Mouse (Mus musculus): ENCODE measurements around the gene Kdf1. TPM values are rescaled to one million over a fixed set of nuclear protein-coding genes. Genes with fewer than 3 reads are reported as not detected.

Kdf1 gene
- polyA plus RNA-seq, 1 experiment, result not detected

- TF ChIP-seq TAL1 (IDR thresholded peaks at IDR 0.05; ENCODE audit: low read length) (no peak), GATA1 (IDR thresholded peaks at IDR 0.05; ENCODE audit: low read length) (no peak)
- peaks cover 78% of the 10 kb centered on the region for H3K27me3 ChIP-seq (ENCODE audit: control insufficient read depth)
These were observed 36.3 kb upstream of the Kdf1 start for GRCm38 (mm10) chr4:133482479-133482878.

GRCm38 (mm10) chr4:133484266-133485025, 34.3 kb upstream of the Kdf1 start:
- H3K36me3 ChIP-seq (ENCODE audit: control insufficient read depth), result no peaks in the 10 kb centered on the region
- H3K27me3 ChIP-seq (ENCODE audit: control insufficient read depth), result peaks cover 59% of the 10 kb centered on the region
- no peaks in the 10 kb centered on the region for H3K9me3 ChIP-seq (ENCODE audit: control insufficient read depth, low read length)
- H3K4me1 ChIP-seq (ENCODE audit: control insufficient read depth), result peaks cover 34% of the 10 kb centered on the region
- no peak overlapping the region for H3K4me3 ChIP-seq (replicated peaks)
- no peak for TF ChIP-seq TAL1 (IDR thresholded peaks at IDR 0.05; ENCODE audit: low read length)
- no peak for TF ChIP-seq GATA1 (IDR thresholded peaks at IDR 0.05; ENCODE audit: low read length)

More at GRCm38 (mm10) chr4:133482479-133482878, 36.3 kb upstream of the Kdf1 start:
- Histone ChIP-seq H3K4me1 (ENCODE audit: control insufficient read depth) (peaks cover 19% of the 10 kb centered on the region), H3K4me3 (replicated peaks) (no peak overlapping the region), H3K36me3 (ENCODE audit: control insufficient read depth) (no peaks in the 10 kb centered on the region), H3K9me3 (ENCODE audit: control insufficient read depth, low read length) (no peaks in the 10 kb centered on the region)

DNA sequence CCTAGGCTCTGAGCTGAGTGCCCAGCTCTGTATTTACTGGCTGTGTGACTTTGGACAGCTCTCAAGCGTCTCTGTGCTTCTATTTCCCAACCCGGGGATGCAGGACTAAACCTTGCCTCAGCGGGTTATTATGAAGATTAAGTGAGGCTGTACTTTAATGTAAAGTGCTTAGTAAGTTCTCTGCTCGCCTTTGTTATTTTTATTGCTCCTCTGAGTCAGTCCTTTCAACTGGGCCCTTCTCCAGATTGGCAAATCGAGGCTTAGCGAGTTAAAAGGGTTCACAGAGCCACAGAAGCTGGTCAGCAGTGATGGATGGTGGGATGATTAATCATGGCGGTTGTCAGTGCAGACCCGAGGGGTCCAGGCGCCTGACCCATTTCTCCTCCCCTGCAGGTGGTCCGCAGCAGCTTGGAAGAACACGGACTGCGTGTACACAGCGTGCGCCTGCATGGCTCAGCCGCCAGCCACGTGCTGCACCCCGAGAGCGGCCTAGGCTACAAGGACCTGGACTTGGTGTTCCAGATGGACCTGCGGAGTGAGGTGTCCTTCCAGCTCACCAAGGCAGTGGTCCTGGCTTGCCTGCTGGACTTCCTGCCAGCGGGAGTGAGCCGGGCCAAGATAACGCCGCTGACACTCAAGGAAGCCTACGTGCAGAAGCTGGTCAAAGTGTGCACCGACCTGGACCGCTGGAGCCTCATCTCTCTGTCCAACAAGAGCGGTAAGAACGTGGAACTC, 32.9 kb upstream of the Kdf1 start:
- no peak for TF ChIP-seq TAL1 (IDR thresholded peaks at IDR 0.05; ENCODE audit: low read length)
- no peak for TF ChIP-seq GATA1 (IDR thresholded peaks at IDR 0.05; ENCODE audit: low read length)
- H3K27me3 ChIP-seq (ENCODE audit: control insufficient read depth), result peaks cover 45% of the 10 kb centered on the region
- peaks cover 26% of the 10 kb centered on the region for H3K4me1 ChIP-seq (ENCODE audit: control insufficient read depth)
- H3K36me3 ChIP-seq (ENCODE audit: control insufficient read depth), result no peaks in the 10 kb centered on the region
- H3K4me3 ChIP-seq (replicated peaks), result no peak overlapping the region
- no peaks in the 10 kb centered on the region for H3K9me3 ChIP-seq (ENCODE audit: control insufficient read depth, low read length)

DNA sequence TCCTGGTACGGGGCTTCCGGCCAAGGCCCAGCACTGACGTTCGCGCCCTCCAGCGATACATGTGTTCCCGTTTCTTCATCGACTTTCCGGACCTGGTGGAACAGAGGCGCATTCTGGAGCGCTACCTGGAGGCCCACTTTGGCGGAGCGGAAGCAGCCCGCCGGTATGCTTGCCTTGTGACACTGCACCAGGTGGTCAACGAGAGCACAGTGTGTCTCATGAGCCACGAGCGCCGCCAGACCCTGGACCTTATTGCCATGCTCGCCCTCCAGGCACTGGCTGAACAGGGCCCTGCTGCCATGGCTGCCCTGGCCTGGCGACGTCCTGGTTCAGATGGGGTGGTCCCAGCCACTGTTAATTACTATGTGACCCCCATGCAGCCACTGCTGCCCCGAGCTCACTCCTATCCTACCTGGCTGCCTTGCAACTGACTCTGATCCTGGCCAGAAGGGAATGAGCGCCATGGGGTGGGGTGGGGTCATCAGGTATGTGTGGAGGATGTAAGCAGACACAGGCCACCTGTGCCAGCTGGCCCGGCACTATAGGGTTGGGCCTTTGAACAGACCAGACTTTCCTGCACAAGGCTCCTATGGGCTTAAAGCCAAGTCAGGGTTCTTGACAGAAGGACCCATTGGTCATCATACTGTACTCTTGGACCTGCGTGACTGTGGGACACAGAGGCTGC, 31.9 kb upstream of the Kdf1 start:
- Histone ChIP-seq H3K9me3 (ENCODE audit: control insufficient read depth, low read length) (no peaks in the 10 kb centered on the region), H3K4me1 (ENCODE audit: control insufficient read depth) (peaks cover 35% of the 10 kb centered on the region), H3K36me3 (ENCODE audit: control insufficient read depth) (no peaks in the 10 kb centered on the region), H3K27me3 (ENCODE audit: control insufficient read depth) (peaks cover 35% of the 10 kb centered on the region), H3K4me3 (replicated peaks) (no peak overlapping the region)
- TF ChIP-seq TAL1 (IDR thresholded peaks at IDR 0.05; ENCODE audit: low read length) (no peak), GATA1 (IDR thresholded peaks at IDR 0.05; ENCODE audit: low read length) (no peak)

DNA sequence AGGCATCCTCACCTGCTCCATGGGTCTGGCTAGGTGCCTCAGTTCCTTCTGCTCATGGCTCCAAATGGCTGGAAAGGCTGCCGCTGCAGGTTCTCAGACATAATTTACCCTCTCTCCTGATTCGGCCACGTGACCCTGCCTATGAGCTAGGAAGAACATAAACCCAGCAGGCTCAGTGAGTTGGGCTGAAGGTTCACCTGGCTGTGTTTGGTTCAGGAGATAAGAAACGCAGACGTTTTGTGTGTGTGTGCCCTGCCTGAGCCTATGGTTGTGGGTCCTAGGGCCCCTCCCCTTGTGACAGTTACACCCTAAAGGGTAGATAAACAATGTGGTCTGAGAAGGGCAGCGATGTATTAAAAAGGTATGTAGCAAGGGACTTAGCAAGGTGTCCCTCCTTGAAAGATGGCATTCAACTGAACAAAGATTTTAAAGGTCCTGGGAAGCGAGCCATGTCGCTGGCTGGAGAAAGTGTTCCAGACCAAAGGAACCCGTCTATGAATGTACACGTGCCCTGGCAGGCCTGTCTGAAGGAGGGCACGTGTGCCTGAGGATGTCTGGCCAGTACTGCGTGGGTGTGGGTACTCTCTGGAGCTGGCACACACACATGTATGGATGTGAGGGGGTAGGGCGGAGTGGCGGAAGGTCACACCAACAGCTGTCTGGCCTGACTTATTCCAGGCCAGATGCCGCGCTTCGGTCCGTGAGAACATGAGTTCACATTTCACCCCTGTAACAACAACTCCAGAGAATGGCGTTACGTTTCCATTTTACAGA, 30.0 kb upstream of the Kdf1 start:
- Histone ChIP-seq H3K4me3 (replicated peaks) (no peak overlapping the region), H3K36me3 (ENCODE audit: control insufficient read depth) (no peaks in the 10 kb centered on the region), H3K4me1 (ENCODE audit: control insufficient read depth) (peaks cover 38% of the 10 kb centered on the region), H3K9me3 (ENCODE audit: control insufficient read depth, low read length) (no peaks in the 10 kb centered on the region), H3K27me3 (ENCODE audit: control insufficient read depth) (peaks cover 25% of the 10 kb centered on the region)
- TF ChIP-seq GATA1 (IDR thresholded peaks at IDR 0.05; ENCODE audit: low read length), result no peak
- TF ChIP-seq TAL1 (IDR thresholded peaks at IDR 0.05; ENCODE audit: low read length), result no peak

DNA sequence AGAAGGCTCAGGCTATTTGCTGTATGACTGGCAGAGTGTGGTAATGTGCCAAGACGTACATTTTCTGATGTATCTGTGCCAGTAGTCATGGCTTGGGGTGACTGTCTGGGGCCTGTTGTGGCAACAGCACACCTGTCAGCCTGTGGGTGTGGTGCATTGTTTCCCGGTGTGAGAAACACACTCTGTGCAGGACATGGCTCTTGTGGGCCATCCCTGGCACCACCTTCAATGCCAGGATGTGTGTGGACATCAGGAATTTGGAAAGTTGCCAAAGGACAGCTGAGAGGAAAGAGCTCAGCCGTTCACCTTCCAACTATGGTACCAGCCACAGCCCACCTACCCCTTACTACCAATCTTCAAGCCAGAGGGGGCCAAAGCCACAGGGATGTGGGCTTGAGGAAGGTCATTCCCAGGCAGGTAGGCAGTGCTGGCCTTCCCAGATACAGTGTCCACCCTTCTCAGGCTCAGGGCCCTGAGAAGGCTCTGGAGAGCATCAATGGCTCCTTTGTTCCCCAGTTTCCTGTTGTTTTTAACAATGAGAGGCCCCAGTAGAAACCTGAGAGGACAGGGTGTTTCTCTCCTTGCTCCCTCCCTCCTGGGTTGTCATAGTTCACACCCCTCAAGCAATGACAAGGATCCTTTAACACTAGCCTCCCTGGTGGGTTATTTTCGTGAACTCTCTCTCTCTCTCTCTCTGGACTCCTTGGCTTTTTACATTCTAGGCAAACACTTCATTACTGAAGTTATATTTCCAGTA, 29.1 kb upstream of the Kdf1 start:
- Histone ChIP-seq H3K9me3 (ENCODE audit: control insufficient read depth, low read length) (no peaks in the 10 kb centered on the region), H3K4me3 (replicated peaks) (no peak overlapping the region), H3K27me3 (ENCODE audit: control insufficient read depth) (peaks cover 25% of the 10 kb centered on the region), H3K4me1 (ENCODE audit: control insufficient read depth) (peaks cover 38% of the 10 kb centered on the region), H3K36me3 (ENCODE audit: control insufficient read depth) (no peaks in the 10 kb centered on the region)
- TF ChIP-seq GATA1 (IDR thresholded peaks at IDR 0.05; ENCODE audit: low read length) (no peak), TAL1 (IDR thresholded peaks at IDR 0.05; ENCODE audit: low read length) (no peak)

- Histone ChIP-seq H3K27me3 (ENCODE audit: control insufficient read depth) (peaks cover 37% of the 10 kb centered on the region), H3K36me3 (ENCODE audit: control insufficient read depth) (no peaks in the 10 kb centered on the region), H3K9me3 (ENCODE audit: control insufficient read depth, low read length) (no peaks in the 10 kb centered on the region), H3K4me3 (replicated peaks) (no peak overlapping the region), H3K4me1 (ENCODE audit: control insufficient read depth) (peaks cover 38% of the 10 kb centered on the region)
- TF ChIP-seq GATA1 (IDR thresholded peaks at IDR 0.05; ENCODE audit: low read length) (no peak), TAL1 (IDR thresholded peaks at IDR 0.05; ENCODE audit: low read length) (no peak)
These were observed 27.0 kb upstream of the Kdf1 start for GRCm38 (mm10) chr4:133491800-133492199.

GRCm38 (mm10) chr4:133493895-133494294, 24.9 kb upstream of the Kdf1 start:
- TF ChIP-seq TAL1 (IDR thresholded peaks at IDR 0.05; ENCODE audit: low read length) (no peak), GATA1 (IDR thresholded peaks at IDR 0.05; ENCODE audit: low read length) (no peak)
- Histone ChIP-seq H3K27me3 (ENCODE audit: control insufficient read depth) (peaks cover 58% of the 10 kb centered on the region), H3K4me1 (ENCODE audit: control insufficient read depth) (peaks cover 39% of the 10 kb centered on the region), H3K9me3 (ENCODE audit: control insufficient read depth, low read length) (no peaks in the 10 kb centered on the region; the same call in 1 of the 2 replicates), H3K36me3 (ENCODE audit: control insufficient read depth) (no peaks in the 10 kb centered on the region), H3K4me3 (replicated peaks) (peak overlapping the region; percentile 35)

All from erythroblast, embryonic 14.5 days (primary cell).